Mouse (Mus musculus) lung, postnatal 0 days (tissue): Measurements from ENCODE around the gene Mark2. TPM values are rescaled to one million over a fixed set of nuclear protein-coding genes. Genes with fewer than 3 reads are reported as not detected.

Experiments
- ATAC-seq: fragments of 200-750 bp; cut with Nextera tagmentation; 2 replicates; pipeline ENCODE4 v1.8.0; 2017; ENCODE audit warnings: moderate library complexity
- DNase-seq: peaks from one replicate; pipeline ENCODE4 v3.0.0-alpha.2; 2016; ENCODE audit warnings: low spot score
- H3K27ac ChIP-seq: fragments of 300-500 bp; sonication (generic); 2 replicates; pipeline ENCODE4 v1.5.1; 2014; ENCODE audit warnings: antibody characterized with exemption, mild to moderate bottlenecking, low read length, mixed read lengths
- H3K27me3 ChIP-seq: fragments of 300-500 bp; sonication (generic); replicated peaks from 2 replicates; pipeline ENCODE4 v1.6.1; 2014; ENCODE audit warnings: low read length, mixed read lengths; ENCODE audit not compliant: insufficient read depth
- H3K36me3 ChIP-seq: fragments of 300-500 bp; sonication (generic); 2 replicates; pipeline ENCODE4 v1.6.1; 2014; ENCODE audit warnings: low read length, mixed read lengths; ENCODE audit not compliant: insufficient read depth
- H3K4me1 ChIP-seq: fragments of 300-500 bp; sonication (generic); 2 replicates; pipeline ENCODE4 v1.6.1; 2014; ENCODE audit warnings: antibody characterized with exemption, low read depth, low read length, mixed read lengths; ENCODE audit not compliant: insufficient read depth
- H3K4me2 ChIP-seq: fragments of 300-500 bp; sonication (generic); replicated peaks from 2 replicates; pipeline ENCODE4 v1.6.1; 2014; ENCODE audit warnings: low read depth, mild to moderate bottlenecking, low read length, moderate library complexity, mixed read lengths
- H3K4me3 ChIP-seq: fragments of 300-500 bp; sonication (generic); 2 replicates; pipeline ENCODE4 v1.5.1; 2014; ENCODE audit warnings: low read depth, low read length
- H3K9ac ChIP-seq: fragments of 300-500 bp; sonication (generic); replicated peaks from 2 replicates; pipeline ENCODE4 v1.6.1; 2014; ENCODE audit warnings: low read depth, mild to moderate bottlenecking
- H3K9me3 ChIP-seq: fragments of 300-500 bp; sonication (generic); 2 replicates; pipeline ENCODE4 v1.6.1; 2016; ENCODE audit warnings: low read length, mixed read lengths
- CTCF ChIP-seq: IDR thresholded peaks from 2 replicates; pipeline ENCODE4 v1.5.1; 2016; ENCODE audit warnings: antibody characterized with exemption, mild to moderate bottlenecking
- EP300 ChIP-seq: IDR thresholded peaks from 2 replicates; pipeline ENCODE4 v1.6.1; 2016; ENCODE audit warnings: antibody characterized with exemption, mild to moderate bottlenecking, control low read depth
- WGBS: fragments of 180-500 bp; shearing (Covaris S2); extraction: QIAGEN DNeasy Blood & Tissue Kit; methylation state at CpG from one replicate; pipeline ENCODE4 v1.1.7; 2014; 5-methylcytosine and 5-hydroxymethylcytosine counted together
- polyA plus RNA-seq: library from polyadenylated mRNA; unstranded; fragments of >200 nt; fragmentation: Nextera tagmentation; extraction: Ambion mirVana; gene quantifications from 2 replicates; pipeline ENCODE4 v1.2.1, GENCODE M21; 2015

Gene Mark2
- polyA plus RNA-seq, 1 experiment from 2014 or later = 29.8 TPM

- TF ChIP-seq CTCF (no peak), EP300 (no peak)
- ATAC-seq (no peak), DNase-seq (no peak)
- H3K4me1 ChIP-seq = peaks cover 26% of the 10 kb centered on the region; the same call in 1 of the 2 replicates
- no peaks in the 10 kb centered on the region for H3K36me3 ChIP-seq
- no peaks in the 10 kb centered on the region for H3K9me3 ChIP-seq
- WGBS = 53% methylated on average over 2 of the region's 2 CpGs
- peak overlapping the region; percentile 14; the same call in 1 of the 2 replicates for H3K27ac ChIP-seq
- H3K4me3 ChIP-seq = no peak overlapping the region
- no peak overlapping the region for H3K9ac ChIP-seq
- no peaks in the 10 kb centered on the region for H3K27me3 ChIP-seq
- no peak overlapping the region for H3K4me2 ChIP-seq
Measured at GRCm38 (mm10) chr19:7337781-7338342, 3.8 kb downstream of the Mark2 start.

DNA sequence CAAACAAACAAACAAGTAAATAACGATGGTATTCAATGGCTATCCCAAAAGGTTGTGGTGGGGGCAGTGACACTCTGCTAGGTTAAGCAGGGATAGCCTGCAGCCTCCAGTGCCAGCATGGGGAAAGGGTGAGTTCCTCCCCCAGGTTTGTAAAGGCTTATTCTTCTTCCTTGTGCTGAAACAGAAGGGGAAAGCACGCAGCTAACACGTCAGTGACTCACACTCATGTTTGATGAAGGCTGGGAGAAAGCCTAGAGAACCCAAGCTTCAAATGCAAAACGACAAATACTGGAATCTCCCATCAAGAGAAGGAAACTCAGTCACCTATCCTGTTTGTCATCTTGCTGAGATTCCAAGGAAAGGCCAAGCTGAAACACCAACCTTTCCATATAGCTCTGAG, 6.0 kb downstream of the Mark2 start:
- H3K4me2 ChIP-seq = no peak overlapping the region
- H3K27ac ChIP-seq = no peak overlapping the region
- no peaks in the 10 kb centered on the region for H3K36me3 ChIP-seq
- H3K9me3 ChIP-seq = no peaks in the 10 kb centered on the region
- TF ChIP-seq EP300 (no peak), CTCF (no peak)
- WGBS = 53% methylated on average over 4 of the region's 4 CpGs
- DNase-seq (no peak), ATAC-seq (no peak)
- no peak overlapping the region for H3K9ac ChIP-seq
- no peak overlapping the region for H3K4me3 ChIP-seq
- peaks cover 23% of the 10 kb centered on the region; the same call in 1 of the 2 replicates for H3K4me1 ChIP-seq
- H3K27me3 ChIP-seq = no peaks in the 10 kb centered on the region

DNA sequence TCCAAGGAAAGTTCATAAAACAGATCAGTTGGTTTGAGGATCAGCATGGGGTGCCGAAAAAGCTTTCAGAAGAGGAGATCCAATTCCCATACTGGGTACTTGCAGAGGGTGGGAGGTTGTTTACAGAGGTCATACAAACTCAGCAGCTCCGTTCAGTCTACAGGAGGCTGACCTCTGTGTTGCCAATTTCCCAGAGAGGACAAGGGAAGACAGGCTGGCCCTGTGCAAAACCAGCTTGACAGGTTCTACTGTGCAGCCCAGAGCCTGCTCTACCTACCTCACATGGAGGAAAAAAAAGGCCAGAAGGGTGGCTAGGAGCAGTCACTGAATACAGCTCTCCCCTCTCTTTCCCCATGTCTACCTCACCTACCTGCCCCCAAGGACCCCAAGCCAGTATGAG, 7.6 kb downstream of the Mark2 start:
- H3K9me3 ChIP-seq = no peaks in the 10 kb centered on the region
- no peaks in the 10 kb centered on the region for H3K36me3 ChIP-seq
- 0 out of 2 replicates have a peak overlapping the region, but pooled peaks have one; percentile 10 for H3K27ac ChIP-seq
- H3K4me3 ChIP-seq = no peak overlapping the region
- peaks cover 11% of the 10 kb centered on the region; the same call in 1 of the 2 replicates for H3K4me1 ChIP-seq
- H3K4me2 ChIP-seq = no peak overlapping the region
- no peak for TF ChIP-seq CTCF
- TF ChIP-seq EP300 = no peak
- no peaks in the 10 kb centered on the region for H3K27me3 ChIP-seq
- H3K9ac ChIP-seq = no peak overlapping the region
- DNase-seq (peak; percentile 75), ATAC-seq (peak; percentile 89)
- 37% methylated on average over 2 of the region's 2 CpGs for WGBS

- H3K27ac ChIP-seq = no peak overlapping the region
- WGBS = 86% methylated on average over 3 of the region's 3 CpGs
- no peak for DNase-seq
- H3K4me3 ChIP-seq = no peak overlapping the region
- no peak overlapping the region for H3K9ac ChIP-seq
- no peaks in the 10 kb centered on the region for H3K36me3 ChIP-seq
- no peak overlapping the region for H3K4me2 ChIP-seq
- TF ChIP-seq EP300 (no peak), CTCF (no peak)
- no peaks in the 10 kb centered on the region for H3K27me3 ChIP-seq
- no peaks in the 10 kb centered on the region for H3K9me3 ChIP-seq
- no peak for ATAC-seq
- H3K4me1 ChIP-seq = peaks cover 5% of the 10 kb centered on the region; the same call in 1 of the 2 replicates
Measured at GRCm38 (mm10) chr19:7321391-7321790, 20.3 kb downstream of the Mark2 start.

DNA sequence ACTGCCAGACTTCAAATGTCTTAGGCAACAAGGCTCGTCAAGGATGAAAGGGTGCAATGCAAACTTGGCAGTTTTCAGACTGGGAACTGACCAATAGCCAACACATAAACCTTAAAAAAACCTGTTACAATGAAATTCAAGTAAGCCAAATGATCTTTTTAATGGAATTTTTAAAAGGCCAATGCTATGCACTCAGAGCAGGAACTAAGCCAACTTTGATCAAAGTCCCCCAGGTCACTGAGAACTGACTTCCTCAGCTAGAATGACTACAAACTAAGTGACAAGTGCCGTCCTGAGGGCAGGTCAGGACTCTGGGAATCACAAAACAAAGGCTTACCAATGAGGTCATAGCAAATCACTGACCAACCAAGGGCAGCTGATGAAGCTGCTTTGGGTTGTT, 21.5 kb downstream of the Mark2 start:
- peaks cover 5% of the 10 kb centered on the region; the same call in 1 of the 2 replicates for H3K4me1 ChIP-seq
- no peak overlapping the region for H3K4me3 ChIP-seq
- whole genome bisulfite sequencing = 27% methylated on average over 2 of the region's 2 CpGs
- H3K9me3 ChIP-seq = no peaks in the 10 kb centered on the region
- ATAC-seq (no peak), DNase-seq (no peak)
- H3K36me3 ChIP-seq = no peaks in the 10 kb centered on the region
- H3K27me3 ChIP-seq = no peaks in the 10 kb centered on the region
- H3K4me2 ChIP-seq = no peak overlapping the region
- no peak overlapping the region for H3K9ac ChIP-seq
- TF ChIP-seq CTCF = no peak
- TF ChIP-seq EP300 = no peak
- no peak overlapping the region for H3K27ac ChIP-seq

GRCm38 (mm10) chr19:7317716-7318115, 23.9 kb downstream of the Mark2 start:
- H3K27me3 ChIP-seq = no peaks in the 10 kb centered on the region
- H3K4me3 ChIP-seq = no peak overlapping the region
- H3K9ac ChIP-seq = no peak overlapping the region
- H3K36me3 ChIP-seq = no peaks in the 10 kb centered on the region
- no peak overlapping the region for H3K4me2 ChIP-seq
- no peak overlapping the region for H3K27ac ChIP-seq
- H3K4me1 ChIP-seq = peaks cover 5% of the 10 kb centered on the region; the same call in 1 of the 2 replicates
- TF ChIP-seq EP300 (no peak), CTCF (no peak)
- 79% methylated on average over 4 of the region's 4 CpGs for WGBS
- H3K9me3 ChIP-seq = no peaks in the 10 kb centered on the region
- no peak for DNase-seq
- ATAC-seq = no peak
